Comparison of ENCODE assay signal across 24 mouse cellular contexts in genomic region chr9:37363551-37363950, GRCm38 (mm10). TPM values are rescaled to one million over a fixed set of nuclear protein-coding genes. Genes with fewer than 3 reads are reported as not detected.
DNase-seq lines count a peak whose midpoint lies in the region; ATAC-seq and TF ChIP-seq lines count a peak whose summit lies in the region.
"Had no signal": no experiment of that assay in that cellular context is flagged by ENCODE, and none has a peak within 500 bp of the region (broad histone marks: within the 10 kb centered on the region; RNA-seq: fewer than 3 reads in every experiment).

No protein-coding gene starts in this region.

- DNase-seq in layer of hippocampus, adult 2 months (ENCODE audit: low spot score in 2 of 2), result no peak
- no peak for DNase-seq in layer of hippocampus, postnatal 10 days (ENCODE audit: low spot score in 2 of 2)
- peak; percentile 65 for DNase-seq in midbrain, embryonic 11.5 days (ENCODE audit: low spot score, missing footprints)
- DNase-seq in cerebellum, adult 9-10 months, result no peak
- DNase-seq: adrenal gland, adult 8-10 months; adrenal gland, postnatal 25 days; cerebellum, adult 11-12 months; cerebellum, adult 8-10 months; cerebellum, postnatal 14 days; forebrain, postnatal 0 days; gastrocnemius, adult 2 months; gastrocnemius, postnatal 14 days; heart, adult 18-20 months; heart, postnatal 14 days; heart, postnatal 4 days had no signal

- WGBS in midbrain, embryonic 11.5 days, result 67% methylated on average over 3 of the region's 3 CpGs
- 69% methylated on average over 3 of the region's 3 CpGs for WGBS in midbrain, embryonic 13.5 days

- no peak for TF ChIP-seq CTCF in layer of hippocampus, adult 2 months (conservative IDR thresholded peaks at IDR 0.05)

- H3K4me3 ChIP-seq in layer of hippocampus, adult 2 months, result no peak overlapping the region
- no peak overlapping the region for H3K4me3 ChIP-seq in midbrain, embryonic 11.5 days (ENCODE audit: low read depth, low read length)
- no peak overlapping the region for H3K4me3 ChIP-seq in midbrain, embryonic 13.5 days (replicated peaks)
- H3K4me3 ChIP-seq: embryonic facial prominence, embryonic 12.5 days; embryonic facial prominence, embryonic 15.5 days; gastrocnemius, adult 2 months; heart, embryonic 13.5 days; hindbrain, embryonic 12.5 days; hindbrain, embryonic 15.5 days had no signal

- no peak overlapping the region for H3K9ac ChIP-seq in midbrain, embryonic 11.5 days (ENCODE audit: low read length)
- H3K9ac ChIP-seq in midbrain, embryonic 13.5 days (replicated peaks), result no peak overlapping the region
- H3K9ac ChIP-seq: embryonic facial prominence, embryonic 12.5 days; embryonic facial prominence, embryonic 15.5 days; forebrain, postnatal 0 days; heart, embryonic 13.5 days; hindbrain, embryonic 12.5 days; hindbrain, embryonic 15.5 days had no signal

- peak overlapping the region; percentile 85 for H3K27ac ChIP-seq in layer of hippocampus, adult 2 months
- H3K27ac ChIP-seq in midbrain, embryonic 11.5 days (ENCODE audit: low read depth, low read length), result no peak overlapping the region
- H3K27ac ChIP-seq in midbrain, embryonic 13.5 days, result no peak overlapping the region
- H3K27ac ChIP-seq: embryonic facial prominence, embryonic 12.5 days; embryonic facial prominence, embryonic 15.5 days; gastrocnemius, adult 2 months; heart, embryonic 13.5 days; hindbrain, embryonic 12.5 days; hindbrain, embryonic 15.5 days had no signal

- no peaks in the 10 kb centered on the region for H3K36me3 ChIP-seq in midbrain, embryonic 11.5 days (ENCODE audit: control insufficient read depth, insufficient read depth, low read length)
- H3K36me3 ChIP-seq in midbrain, embryonic 13.5 days, result no peaks in the 10 kb centered on the region
- H3K36me3 ChIP-seq: embryonic facial prominence, embryonic 12.5 days; embryonic facial prominence, embryonic 15.5 days; heart, embryonic 13.5 days; hindbrain, embryonic 12.5 days; hindbrain, embryonic 15.5 days had no signal

- H3K27me3 ChIP-seq in midbrain, embryonic 11.5 days (ENCODE audit: control insufficient read depth, insufficient read depth, low read length), result no peaks in the 10 kb centered on the region
- no peaks in the 10 kb centered on the region for H3K27me3 ChIP-seq in midbrain, embryonic 13.5 days
- H3K27me3 ChIP-seq: embryonic facial prominence, embryonic 12.5 days; embryonic facial prominence, embryonic 15.5 days; heart, embryonic 13.5 days; hindbrain, embryonic 12.5 days; hindbrain, embryonic 15.5 days had no signal

- peaks cover 23% of the 10 kb centered on the region for H3K4me1 ChIP-seq in midbrain, embryonic 11.5 days (ENCODE audit: control insufficient read depth, insufficient read depth, low read length)
- H3K4me1 ChIP-seq in midbrain, embryonic 13.5 days (replicated peaks), result peaks cover 22% of the 10 kb centered on the region

- ATAC-seq in midbrain, embryonic 11.5 days (ENCODE audit: low FRiP score), result no peak
- ATAC-seq in midbrain, embryonic 13.5 days, result no peak
- 0 out of 2 replicates have a peak, but pooled peaks have one; percentile 18 for ATAC-seq in megakaryocyte-erythroid progenitor cell, adult 5-6 weeks (replicated peaks; ENCODE audit: low FRiP score, low TSS enrichment, poor library complexity, severe bottlenecking)
- ATAC-seq: activated CD4-positive, CD25-positive, alpha-beta regulatory T cell, adult 4 months; forebrain, embryonic 14.5 days; forebrain, postnatal 0 days had no signal

- H3K4me2 ChIP-seq in midbrain, embryonic 11.5 days, result no peak overlapping the region
- no peak overlapping the region for H3K4me2 ChIP-seq in midbrain, embryonic 13.5 days (replicated peaks)
- H3K4me2 ChIP-seq: embryonic facial prominence, embryonic 12.5 days; embryonic facial prominence, embryonic 15.5 days; heart, embryonic 13.5 days; hindbrain, embryonic 12.5 days; hindbrain, embryonic 15.5 days had no signal

- H3K9me3 ChIP-seq in midbrain, embryonic 11.5 days (ENCODE audit: control insufficient read depth, low read length), result no peaks in the 10 kb centered on the region
- H3K9me3 ChIP-seq in midbrain, embryonic 13.5 days, result no peaks in the 10 kb centered on the region
- H3K9me3 ChIP-seq: embryonic facial prominence, embryonic 12.5 days; embryonic facial prominence, embryonic 15.5 days; heart, embryonic 13.5 days; hindbrain, embryonic 12.5 days; hindbrain, embryonic 15.5 days had no signal

RNA-seq across cellular contexts. Expression of gene Hepacam, which starts 3.6 kb away (rescaled TPM):
- 10 to 100 TPM; 65.9 to 68.1 TPM for total RNA-seq in layer of hippocampus, adult 2 months (2021)
- total RNA-seq in layer of hippocampus, postnatal 10 days (2021), result 10 to 100 TPM; 66.7 to 72.3 TPM
- polyA plus RNA-seq in midbrain, embryonic 11.5 days (2014; fragmentation: Nextera tagmentation; extraction: Ambion mirVana), result not detected in 2 replicates
- 2.2 and 2.5 TPM in 2 replicates for polyA plus RNA-seq in midbrain, embryonic 13.5 days (2015; fragmentation: Nextera tagmentation; extraction: Ambion mirVana)
- 0.70 TPM in 1 of 2 replicates, not detected in the other for total RNA-seq in megakaryocyte-erythroid progenitor cell, adult 5-6 weeks (2014; fragmentation: Nextera tagmentation)
- not detected in 2 replicates for total RNA-seq in megakaryocyte-erythroid progenitor cell, adult 5-6 weeks (2017)
- total RNA-seq: heart, postnatal 4 days had no signal
- polyA plus RNA-seq: activated CD4-positive, CD25-positive, alpha-beta regulatory T cell, adult 4 months; embryonic facial prominence, embryonic 12.5 days had no signal

RNA-seq across cellular contexts. Expression of gene Ccdc15, which starts 15.3 kb away (rescaled TPM):
- total RNA-seq in layer of hippocampus, adult 2 months (2021), result 1 to 10 TPM; 1.6 to 3.1 TPM
- total RNA-seq in layer of hippocampus, postnatal 10 days (2021), result 1 to 10 TPM; 3.1 to 4.0 TPM
- polyA plus RNA-seq in midbrain, embryonic 11.5 days (2014; fragmentation: Nextera tagmentation; extraction: Ambion mirVana), result 8.8 and 9.3 TPM in 2 replicates
- polyA plus RNA-seq in midbrain, embryonic 13.5 days (2015; fragmentation: Nextera tagmentation; extraction: Ambion mirVana), result 10.8 and 10.9 TPM in 2 replicates
- total RNA-seq in megakaryocyte-erythroid progenitor cell, adult 5-6 weeks (2014; fragmentation: Nextera tagmentation), result 22.3 and 24.5 TPM in 2 replicates
- 12.8 and 23.2 TPM in 2 replicates for total RNA-seq in megakaryocyte-erythroid progenitor cell, adult 5-6 weeks (2017)

RNA-seq across cellular contexts. Expression of gene Robo4, which starts 38.1 kb away (rescaled TPM):
- 1 to 10 TPM; 4.9 to 5.8 TPM for total RNA-seq in layer of hippocampus, adult 2 months (2021)
- 1 to 10 TPM; 6.9 to 8.3 TPM for total RNA-seq in layer of hippocampus, postnatal 10 days (2021)
- 5.1 and 5.3 TPM in 2 replicates for polyA plus RNA-seq in midbrain, embryonic 11.5 days (2014; fragmentation: Nextera tagmentation; extraction: Ambion mirVana)
- polyA plus RNA-seq in midbrain, embryonic 13.5 days (2015; fragmentation: Nextera tagmentation; extraction: Ambion mirVana), result 4.0 and 4.9 TPM in 2 replicates
- total RNA-seq in megakaryocyte-erythroid progenitor cell, adult 5-6 weeks (2014; fragmentation: Nextera tagmentation), result 0.33 TPM in 1 of 2 replicates, not detected in the other
- 0.61 TPM in 1 of 2 replicates, not detected in the other for total RNA-seq in megakaryocyte-erythroid progenitor cell, adult 5-6 weeks (2017)
- polyA plus RNA-seq: activated CD4-positive, CD25-positive, alpha-beta regulatory T cell, adult 4 months had no signal

Comparison
In these comparisons a context has a peak if more than half of its experiments do, and no peak if none do; other contexts are left out.
1. RNA of gene Hepacam, which starts 3.6 kb away (total RNA-seq): 66.7 to 72.3 TPM in layer of hippocampus, postnatal 10 days and 65.9 to 68.1 TPM in layer of hippocampus, adult 2 months; 0.70 TPM in megakaryocyte-erythroid progenitor cell, adult 5-6 weeks; every median in the first group is over 10 times any median in the second.